Mouse (Mus musculus): ENCODE results near the gene Eml1.
"Not testable (repeated sequence)": the region's sequence is repeated elsewhere in the genome, so short reads cannot be mapped to it uniquely, and the experiment has no call there.

Eml1 gene

DNA sequence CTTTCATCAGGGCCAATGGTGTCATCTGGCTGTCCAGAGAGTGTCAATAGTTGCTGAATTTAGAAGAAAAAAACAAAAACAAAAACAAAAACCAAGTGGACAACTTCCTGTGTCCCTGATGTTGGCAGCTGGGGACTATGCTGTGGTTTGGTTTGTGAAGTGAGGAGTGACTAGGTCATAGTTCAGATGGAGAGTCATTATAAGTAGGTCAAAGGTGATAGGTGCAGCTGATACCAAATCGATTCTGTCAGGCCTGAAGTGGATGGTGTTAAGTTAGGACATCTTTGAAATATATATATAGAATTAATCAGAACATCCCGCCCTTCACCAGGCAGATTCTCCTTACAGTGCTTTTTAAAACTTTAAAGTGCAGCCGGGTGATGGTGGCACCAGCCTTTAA is 103.7 kb downstream of the Eml1 start:
- DNase-seq (ENCODE audit: low spot score in 2 of 2), result no peak

- DNase-seq (ENCODE audit: low spot score in 2 of 2), result no peak
Measured at GRCm38 (mm10) chr12:108478714-108479113, 108.0 kb downstream of the Eml1 start.

GRCm38 (mm10) chr12:108480704-108481365 is 110.1 kb downstream of the Eml1 start:
- DNase-seq (ENCODE audit: low spot score in 2 of 2), result no peak

DNA sequence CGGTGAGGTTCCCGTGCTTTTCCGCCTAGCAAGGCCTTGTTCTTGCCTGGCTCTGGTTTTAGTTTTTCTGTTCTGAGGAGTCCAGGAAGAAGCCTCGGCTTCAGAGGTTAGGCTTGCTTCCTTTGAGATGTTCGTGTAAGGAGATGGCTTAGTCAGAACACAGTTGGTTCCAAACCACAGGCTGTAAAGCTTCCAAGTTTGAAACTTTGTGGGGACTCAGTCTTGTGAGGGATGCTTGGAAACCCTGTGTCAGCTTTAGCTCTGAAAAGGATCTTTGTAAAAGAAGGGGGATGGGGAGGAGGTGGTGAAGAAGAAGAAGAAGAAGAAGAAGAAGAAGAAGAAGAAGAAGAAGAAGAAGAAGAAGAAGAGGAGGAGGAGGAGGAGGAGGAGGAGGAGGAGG is 118.3 kb downstream of the Eml1 start:
- DNase-seq (ENCODE audit: low spot score in 2 of 2), result no peak

DNA sequence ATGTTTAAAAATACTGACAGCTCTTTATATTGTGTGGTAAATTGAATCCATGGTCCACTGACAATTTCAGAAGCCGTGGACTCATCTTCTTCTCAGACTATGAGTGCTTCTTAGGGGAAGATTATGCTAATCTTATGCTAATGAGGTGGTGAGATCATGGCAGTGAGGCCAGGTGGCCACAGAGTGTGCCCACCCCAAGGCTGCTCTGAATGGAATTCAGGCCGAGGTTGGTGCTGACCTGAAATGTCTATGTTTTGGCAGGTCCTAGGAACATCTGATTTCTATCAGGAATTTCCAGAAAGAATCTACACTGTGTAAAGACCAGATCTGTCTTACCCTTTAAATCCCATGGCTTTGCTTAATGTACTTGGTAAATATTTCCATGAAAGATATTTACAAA is 119.0 kb downstream of the Eml1 start:
- DNase-seq (ENCODE audit: low spot score in 2 of 2), result no peak

GRCm38 (mm10) chr12:108490336-108490735 is 119.6 kb downstream of the Eml1 start:
- DNase-seq (ENCODE audit: low spot score in 2 of 2), result no peak

- no peak for DNase-seq (ENCODE audit: low spot score in 2 of 2)
Measured at GRCm38 (mm10) chr12:108490954-108491353, 120.2 kb downstream of the Eml1 start.

DNA sequence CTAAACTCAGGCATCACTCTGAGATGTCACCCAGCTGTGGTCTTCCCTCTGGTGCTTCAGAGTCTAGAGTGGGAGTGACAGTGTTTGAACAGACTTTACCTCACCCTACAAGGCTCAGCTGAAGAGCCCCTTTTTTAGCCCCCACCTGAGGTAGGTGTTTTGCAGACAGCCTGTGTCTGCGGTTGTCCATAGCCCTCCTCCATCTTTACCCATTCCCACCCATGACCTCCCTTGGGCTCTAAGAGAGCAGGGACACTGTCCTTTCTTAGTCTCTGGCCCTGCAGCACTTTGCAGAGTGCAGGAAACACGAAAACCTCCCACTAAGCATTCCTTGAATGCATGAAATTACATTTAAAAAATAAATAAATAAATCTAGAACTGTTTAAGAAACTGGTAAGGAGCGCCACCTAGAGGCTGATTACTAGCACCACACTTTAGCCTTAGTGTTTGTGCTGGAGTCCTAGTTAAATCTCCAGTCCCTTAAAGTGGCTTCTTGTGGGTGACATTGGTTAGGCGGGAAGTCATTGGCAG is 123.3 kb downstream of the Eml1 start:
- peak in 1 of 2 experiments; percentile 39 for DNase-seq (ENCODE audit: low spot score in 2 of 2)

DNA sequence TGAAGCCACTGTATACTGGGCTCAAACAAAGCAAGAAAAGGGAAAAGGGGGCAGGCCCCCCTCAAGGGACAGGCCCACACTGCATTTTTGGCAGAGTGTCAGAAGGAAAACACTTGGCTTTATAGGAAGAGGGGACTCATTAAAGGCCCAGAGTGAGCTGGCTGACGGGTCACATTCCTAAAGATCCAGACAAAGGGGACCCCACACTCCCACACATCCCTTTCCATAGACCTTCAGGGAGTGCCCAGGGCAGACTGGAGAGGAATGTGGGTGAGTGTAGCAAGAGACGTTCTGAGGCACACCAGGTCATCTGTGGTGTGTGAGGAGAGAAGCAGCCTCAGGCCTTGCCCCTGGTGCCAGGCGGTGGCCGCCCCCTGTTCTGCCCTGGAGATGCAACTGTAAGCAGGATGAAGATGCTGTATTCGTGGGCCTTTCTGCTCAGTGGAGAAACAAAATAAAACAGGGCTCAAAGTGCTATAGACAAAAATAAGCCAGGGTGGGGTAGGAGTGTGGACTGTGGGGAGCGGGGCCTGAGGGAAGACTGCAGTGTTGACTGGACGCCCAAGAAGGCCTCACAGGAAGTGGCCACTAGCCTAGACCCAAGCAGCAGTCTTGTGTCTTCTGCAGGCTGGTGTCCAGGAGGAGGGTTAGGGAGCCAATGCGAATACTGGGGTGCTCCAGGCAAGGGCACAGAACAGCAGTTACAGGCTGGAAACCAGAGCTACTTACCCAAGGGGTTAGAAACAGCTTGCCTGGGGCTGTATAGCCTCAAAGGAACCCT is 124.9 kb downstream of the Eml1 start:
- no peak for DNase-seq (ENCODE audit: low spot score in 2 of 2)

DNA sequence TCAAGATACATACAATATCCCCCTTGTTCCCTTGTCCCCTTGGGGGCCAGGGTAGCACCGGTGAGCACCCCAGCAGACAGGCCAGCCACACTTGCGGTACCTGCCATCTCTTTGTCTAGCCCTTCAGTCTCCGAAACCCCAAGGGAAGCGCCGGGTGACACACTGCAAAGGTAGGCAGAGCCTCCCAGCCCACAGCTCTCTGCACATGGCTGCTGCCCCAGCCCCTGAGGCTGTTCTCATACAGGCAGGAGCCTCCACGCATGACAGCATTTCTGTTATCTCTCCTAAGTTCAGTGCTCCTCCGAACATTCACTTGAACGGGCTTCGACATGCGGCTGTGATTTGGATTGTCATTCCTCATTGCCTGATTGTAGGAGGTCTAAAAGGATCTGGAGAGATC is 132.3 kb downstream of the Eml1 start:
- DNase-seq (ENCODE audit: low spot score in 2 of 2), result no peak

DNA sequence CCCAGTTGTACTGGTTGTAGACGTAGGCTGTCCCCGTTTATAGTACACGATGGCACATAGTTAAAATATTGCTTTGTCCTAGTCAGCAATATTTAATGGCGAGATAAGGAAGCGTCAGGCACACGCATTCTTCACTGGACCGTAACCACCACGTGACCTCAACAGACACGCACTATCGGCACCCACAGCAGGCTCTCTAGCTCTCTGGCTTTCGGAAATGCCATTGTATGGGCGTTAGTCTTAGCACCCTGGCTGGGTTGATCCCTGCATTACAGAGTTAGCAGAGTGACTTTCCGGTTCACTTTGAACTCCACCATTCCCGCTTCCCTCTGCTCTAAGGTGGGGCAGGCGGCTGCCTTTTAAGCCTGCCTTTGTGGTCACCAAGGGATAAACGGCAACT is 132.8 kb downstream of the Eml1 start:
- no peak for DNase-seq (ENCODE audit: low spot score in 2 of 2)

DNA sequence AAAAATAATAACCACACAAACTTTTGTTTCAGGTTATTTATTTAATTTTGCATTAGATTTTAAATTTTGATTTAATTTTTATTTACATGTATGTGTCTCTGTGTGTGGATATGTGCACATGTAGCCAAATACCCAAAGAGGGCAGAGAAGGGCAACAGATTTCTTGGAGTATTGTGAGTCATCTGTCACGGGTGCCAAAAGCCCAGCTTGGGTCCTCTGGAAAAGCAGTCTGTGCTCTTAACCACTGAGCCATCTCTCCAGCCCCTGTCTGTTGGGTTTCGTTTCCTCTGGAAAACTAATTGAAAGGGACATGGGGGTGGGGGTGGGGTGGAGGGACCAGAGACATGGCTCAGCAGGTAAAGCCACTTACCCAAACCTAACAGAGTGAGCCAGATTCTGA is 135.1 kb downstream of the Eml1 start:
- DNase-seq (ENCODE audit: low spot score in 2 of 2), result no peak

GRCm38 (mm10) chr12:108507046-108507445 is 136.3 kb downstream of the Eml1 start:
- not testable (repeated sequence) for DNase-seq (ENCODE audit: low spot score in 2 of 2)

DNA sequence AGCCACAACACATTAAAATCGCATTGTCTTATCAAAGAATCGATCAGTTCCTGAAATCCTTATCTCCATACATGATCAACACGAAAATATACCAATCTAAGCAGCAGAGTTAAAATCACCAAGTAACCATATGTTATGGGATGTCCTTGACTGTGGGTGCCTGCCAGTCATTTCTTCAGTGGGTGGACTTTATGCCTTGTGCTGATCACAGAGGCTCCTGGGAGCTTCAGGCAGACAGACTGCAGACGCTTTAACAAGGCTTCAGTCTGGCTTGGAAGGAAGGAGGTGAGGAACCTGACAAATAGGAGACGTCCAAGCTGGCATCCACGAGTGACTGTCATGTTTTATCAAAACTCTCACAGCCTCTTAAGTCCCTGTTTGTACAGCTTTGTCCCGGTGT is 139.8 kb downstream of the Eml1 start:
- no peak for DNase-seq (ENCODE audit: low spot score in 2 of 2)

DNA sequence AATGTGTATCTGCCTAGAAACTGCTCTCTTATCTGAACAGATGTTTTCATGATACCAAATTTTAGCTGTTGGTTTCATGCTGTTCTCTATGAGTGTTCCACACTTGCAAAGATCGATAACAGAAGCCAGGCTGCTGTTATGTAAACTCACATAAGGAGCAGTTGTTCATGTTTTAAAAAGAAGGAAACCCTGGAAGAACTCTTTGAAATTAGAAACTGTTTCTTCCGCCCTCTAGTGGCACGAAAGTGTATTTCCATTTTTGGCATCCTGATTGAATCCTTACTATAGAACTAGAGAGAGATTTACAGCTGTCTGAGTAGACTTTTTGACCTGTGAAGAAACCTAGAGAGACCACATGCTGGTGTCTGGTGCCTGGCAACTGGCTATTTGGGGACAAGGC is 140.3 kb downstream of the Eml1 start:
- no peak for DNase-seq (ENCODE audit: low spot score in 2 of 2)

- DNase-seq (ENCODE audit: low spot score in 2 of 2), result no peak
Measured at GRCm38 (mm10) chr12:108515464-108515863, 144.7 kb downstream of the Eml1 start.

GRCm38 (mm10) chr12:108519374-108519773 is 148.6 kb downstream of the Eml1 start:
- no peak for DNase-seq (ENCODE audit: low spot score in 2 of 2)

DNA sequence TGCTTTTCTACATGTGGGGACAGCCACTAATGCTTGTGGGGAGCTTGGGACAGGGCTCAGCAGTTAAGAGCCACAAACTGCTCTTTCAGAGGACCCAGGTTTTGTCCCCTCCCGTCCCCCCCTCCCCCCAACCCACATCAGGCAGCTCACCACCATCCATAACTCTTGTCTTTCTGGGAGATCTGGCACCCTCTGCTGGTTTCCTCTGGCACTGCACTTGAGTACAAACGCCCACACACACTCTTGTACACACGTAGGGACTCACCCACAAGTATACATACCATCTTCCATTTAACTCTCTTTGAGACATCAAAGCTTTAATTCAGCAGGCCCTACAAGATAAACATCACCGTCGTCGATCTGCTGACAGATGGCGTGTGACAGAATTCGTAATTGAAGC is 158.5 kb downstream of the Eml1 start:
- DNase-seq (ENCODE audit: low spot score in 2 of 2), result no peak

- DNase-seq (ENCODE audit: low spot score in 2 of 2), result no peak
Measured at GRCm38 (mm10) chr12:108534484-108534883, 163.7 kb downstream of the Eml1 start.

- no peak for DNase-seq (ENCODE audit: low spot score in 2 of 2)
Measured at GRCm38 (mm10) chr12:108536461-108536860, 165.7 kb downstream of the Eml1 start.

DNA sequence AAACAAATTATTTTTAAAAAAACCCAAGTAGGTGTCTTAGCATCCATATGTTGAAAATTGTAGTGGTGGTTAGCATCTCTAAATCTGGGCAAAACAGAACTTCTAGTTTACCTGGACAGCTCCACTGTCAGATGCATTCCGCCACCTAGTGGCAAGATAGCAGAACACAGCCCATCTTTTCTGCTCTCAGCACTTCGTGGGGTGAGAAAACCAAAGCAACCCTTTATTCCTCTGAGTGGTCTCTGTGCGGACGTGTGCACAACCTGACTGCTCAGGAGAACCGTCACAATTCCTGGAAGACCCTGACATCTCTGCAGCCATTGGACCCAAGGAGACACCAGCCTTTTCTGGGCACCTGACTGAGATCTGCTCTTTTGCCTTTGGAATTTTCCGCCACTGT is 170.3 kb downstream of the Eml1 start:
- DNase-seq (ENCODE audit: low spot score in 2 of 2), result no peak

DNA sequence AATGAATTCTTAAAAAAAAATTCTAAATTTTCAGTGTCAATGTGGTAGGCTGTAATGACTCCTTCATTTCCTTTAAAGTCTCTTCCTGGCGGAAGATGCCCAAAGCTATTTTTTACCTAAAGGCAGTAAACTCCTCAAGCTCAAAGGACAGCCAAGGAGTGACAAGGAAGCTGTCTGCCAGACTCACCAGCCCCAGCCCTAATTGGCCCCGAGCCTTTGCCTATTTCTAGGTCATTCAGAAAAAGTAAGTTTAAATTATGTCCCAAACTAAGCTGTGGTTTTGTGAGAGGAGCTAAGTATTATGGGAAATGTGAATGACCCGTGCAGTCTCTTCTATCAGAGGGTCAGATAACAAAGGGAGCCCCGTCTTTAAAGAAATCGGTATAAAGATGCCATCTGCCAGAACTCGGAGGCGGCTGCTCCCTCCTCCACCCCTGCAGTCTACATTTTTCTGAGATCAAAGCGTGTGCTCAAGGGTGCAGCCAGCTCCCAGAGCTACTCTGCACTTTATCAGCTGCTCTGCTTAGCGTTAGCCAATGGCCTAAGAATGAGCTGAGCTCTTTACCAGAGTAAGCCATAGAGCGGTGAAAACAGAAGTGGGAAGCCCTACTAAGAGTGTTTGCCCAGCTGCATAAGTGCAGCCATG is 175.9 kb downstream of the Eml1 start:
- DNase-seq (ENCODE audit: low spot score in 2 of 2), result no peak

Data from right cerebral cortex, postnatal 36 days (tissue).